ENCODE assay signal across 18 mouse cellular contexts in genomic region chr1:180359311-180359710, GRCm38 (mm10). TPM values are rescaled to one million over a fixed set of nuclear protein-coding genes. Genes with fewer than 3 reads are reported as not detected.
DNase-seq lines count a peak whose midpoint lies in the region; ATAC-seq and TF ChIP-seq lines count a peak whose summit lies in the region.
"Had no signal": no experiment of that assay in that cellular context is flagged by ENCODE, and none has a peak within 500 bp of the region (broad histone marks: within the 10 kb centered on the region; RNA-seq: fewer than 3 reads in every experiment).

No protein-coding gene starts in this region.

- intact Hi-C loops in gastrocnemius, adult 2 months (cut with DNase I): no loop called here

- no peak overlapping the region for H3K4me3 ChIP-seq in gastrocnemius, adult 2 months
- H3K4me3 ChIP-seq in lung, postnatal 0 days (ENCODE audit: low read depth, low read length): no peak overlapping the region
- H3K4me3 ChIP-seq: forebrain, embryonic 13.5 days; hindbrain, embryonic 15.5 days; midbrain, embryonic 12.5 days had no signal

- WGBS in lung, postnatal 0 days: 66% methylated on average over 5 of the region's 5 CpGs

- H3K4me1 ChIP-seq in lung, postnatal 0 days (ENCODE audit: insufficient read depth, low read depth, low read length): peaks cover 3% of the 10 kb centered on the region; the same call in 1 of the 2 replicates

- TF ChIP-seq CTCF in gastrocnemius, adult 2 months (IDR thresholded peaks at IDR 0.05): no peak
- TF ChIP-seq CTCF in lung, postnatal 0 days (IDR thresholded peaks at IDR 0.05): no peak

- no peaks in the 10 kb centered on the region for H3K9me3 ChIP-seq in lung, postnatal 0 days (ENCODE audit: low read length)
- H3K9me3 ChIP-seq: forebrain, embryonic 13.5 days; hindbrain, embryonic 15.5 days; midbrain, embryonic 12.5 days had no signal

- DNase-seq in gastrocnemius, adult 2 months: no peak
- DNase-seq in gastrocnemius, adult 18-20 months (ENCODE audit: low spot score): no peak
- DNase-seq in lung, postnatal 0 days (ENCODE audit: low spot score): no peak
- DNase-seq in lung, postnatal 10 days: no peak
- DNase-seq in thymus, postnatal 25 days: peak; percentile 56
- DNase-seq in frontal cortex, postnatal 36 days (ENCODE audit: low spot score in 2 of 2): no peak
- DNase-seq in spleen, postnatal 4 days (ENCODE audit: low spot score in 2 of 2): no peak
- DNase-seq: adrenal gland, adult 8-10 months; cerebellum, adult 2 months; kidney, adult 2 months; kidney, postnatal 25 days; left cerebral cortex, postnatal 4 days; lung, embryonic 14.5 days had no signal

- no peaks in the 10 kb centered on the region for H3K36me3 ChIP-seq in lung, postnatal 0 days (ENCODE audit: insufficient read depth, low read length)
- H3K36me3 ChIP-seq: hindbrain, embryonic 15.5 days; midbrain, embryonic 12.5 days had no signal

- H3K4me2 ChIP-seq in lung, postnatal 0 days (replicated peaks; ENCODE audit: low read depth, low read length): no peak overlapping the region
- H3K4me2 ChIP-seq: forebrain, embryonic 13.5 days; hindbrain, embryonic 15.5 days; liver, embryonic 11.5 days; lung, embryonic 14.5 days; midbrain, embryonic 12.5 days had no signal

- no peak overlapping the region for H3K9ac ChIP-seq in lung, postnatal 0 days (replicated peaks; ENCODE audit: low read depth)
- H3K9ac ChIP-seq: forebrain, embryonic 13.5 days; hindbrain, embryonic 15.5 days; lung, embryonic 14.5 days; midbrain, embryonic 12.5 days had no signal

- H3K27me3 ChIP-seq in lung, postnatal 0 days (replicated peaks; ENCODE audit: insufficient read depth, low read length): no peaks in the 10 kb centered on the region
- H3K27me3 ChIP-seq: forebrain, embryonic 13.5 days; hindbrain, embryonic 15.5 days; midbrain, embryonic 12.5 days had no signal

- TF ChIP-seq EP300 in lung, postnatal 0 days (IDR thresholded peaks at IDR 0.05): no peak

- H3K27ac ChIP-seq in gastrocnemius, adult 2 months: peak overlapping the region; percentile 48
- no peak overlapping the region for H3K27ac ChIP-seq in lung, postnatal 0 days (ENCODE audit: low read length)
- H3K27ac ChIP-seq: forebrain, embryonic 13.5 days; hindbrain, embryonic 15.5 days; midbrain, embryonic 12.5 days had no signal

- ATAC-seq in lung, postnatal 0 days: peak; percentile 29; the same call in 1 of the 2 replicates
- ATAC-seq in megakaryocyte-erythroid progenitor cell, adult 5-6 weeks (replicated peaks; ENCODE audit: low FRiP score, low TSS enrichment, poor library complexity, severe bottlenecking): 0 out of 2 replicates have a peak, but pooled peaks have one; percentile 32
- ATAC-seq: forebrain, embryonic 13.5 days had no signal

RNA-seq across cellular contexts. Expression of gene Itpkb, which starts 29.0 kb away (rescaled TPM):
- 10 to 100 TPM; 14.7 to 22.7 TPM for total RNA-seq in gastrocnemius, adult 2 months (2021)
- total RNA-seq in gastrocnemius, adult 18-20 months (2021): 10 to 100 TPM; 11.3 to 21.8 TPM
- 8.4 and 11.9 TPM in 2 replicates for polyA plus RNA-seq in lung, postnatal 0 days (2015; fragmentation: Nextera tagmentation; extraction: Ambion mirVana)
- total RNA-seq in megakaryocyte-erythroid progenitor cell, adult 5-6 weeks (2014; fragmentation: Nextera tagmentation): 11.5 and 12.9 TPM in 2 replicates
- 6.1 and 6.3 TPM in 2 replicates for total RNA-seq in megakaryocyte-erythroid progenitor cell, adult 5-6 weeks (2017)
